Mouse (Mus musculus) CH12.LX (cell line): ENCODE data around the gene Skap1.
A peak's percentile ranks its signal among the peaks of the same experiment; 100 is the strongest.

ENCODE experiments used
- CHD1 ChIP-seq: IDR thresholded peaks from 2 replicates; pipeline ENCODE4 v1.6.1; 2012; ENCODE audit warnings: low read depth, low read length, improper control_type of control experiment, inconsistent platforms
- CTCF ChIP-seq, 2 experiments: IDR thresholded peaks in 1 of 2; conservative IDR thresholded peaks in 1 of 2; 2 replicates each; pipeline ENCODE4 v1.5.1; 2011 to 2012; ENCODE audit warnings: low read depth in 2 of 2, low read length in 2 of 2, improper control_type of control experiment in 1 of 2, inconsistent platforms in 1 of 2, mild to moderate bottlenecking in 1 of 2, moderate library complexity in 1 of 2
- ETS1 ChIP-seq: conservative IDR thresholded peaks from 2 replicates; pipeline ENCODE4 v1.6.1; 2012; ENCODE audit warnings: low read depth, mild to moderate bottlenecking, inconsistent platforms, low read length, improper control_type of control experiment, moderate library complexity
- JUND ChIP-seq: conservative IDR thresholded peaks from 2 replicates; pipeline ENCODE4 v1.6.1; 2011; ENCODE audit warnings: low read depth, low read length, improper control_type of control experiment
- MEF2A ChIP-seq: IDR thresholded peaks from 2 replicates; pipeline ENCODE4 v1.6.1; 2014; ENCODE audit warnings: low read depth, mild to moderate bottlenecking, inconsistent platforms, low read length, improper control_type of control experiment, borderline replicate concordance
- USF2 ChIP-seq: conservative IDR thresholded peaks from 2 replicates; pipeline ENCODE4 v1.6.1; 2011; ENCODE audit warnings: low read depth, low read length, improper control_type of control experiment
- ZC3H11A ChIP-seq: IDR thresholded peaks from 2 replicates; pipeline ENCODE4 v1.6.1; 2012; ENCODE audit warnings: low read depth, mild to moderate bottlenecking, inconsistent platforms, low read length, improper control_type of control experiment

DNA sequence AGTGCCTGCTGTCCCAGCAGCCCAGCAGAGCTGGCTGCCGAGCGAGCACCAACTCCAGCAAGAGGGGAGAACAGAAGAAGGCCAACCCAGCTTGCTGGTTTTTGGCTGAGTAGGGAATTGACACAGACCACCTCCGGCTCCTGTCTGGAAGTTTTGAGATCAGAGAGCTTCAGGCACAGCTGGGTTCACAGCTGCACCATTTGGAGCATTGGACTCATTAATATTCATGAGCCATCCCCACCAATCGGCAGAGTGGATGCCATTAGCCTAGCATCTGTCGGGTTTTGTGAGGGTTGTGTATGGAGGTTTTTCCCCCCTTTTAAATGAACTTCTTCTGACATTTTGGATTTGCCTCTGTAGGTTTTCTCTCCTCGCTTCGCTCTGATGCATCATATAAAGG is 302.7 kb downstream of the Skap1 start:
- no peak for TF ChIP-seq MEF2A
- no peak for TF ChIP-seq CTCF (conservative IDR thresholded peaks at IDR 0.05 in 1 of 2, IDR thresholded peaks at IDR 0.05 in 1 of 2; ENCODE audit: low read depth in 2 of 2, low read length in 2 of 2)
- no peak for TF ChIP-seq ZC3H11A
- TF ChIP-seq JUND, result no peak
- TF ChIP-seq ETS1, result 0 out of 2 replicates have a peak, but pooled peaks have one; percentile 13
- no peak for TF ChIP-seq CHD1
- TF ChIP-seq USF2, result no peak
